Mouse (Mus musculus) MEL (cell line): Measurements from ENCODE around the gene Gcc2. TPM values are rescaled to one million over a fixed set of nuclear protein-coding genes. Genes with fewer than 3 reads are reported as not detected.
"Not testable (repeated sequence)": the region's sequence is repeated elsewhere in the genome, so short reads cannot be mapped to it uniquely, and the experiment has no call there.

Source experiments
- DNase-seq: peaks from one replicate; pipeline ENCODE4 v3.0.0; 2011; ENCODE audit warnings: low read depth, low spot score
- H3K27ac ChIP-seq: 2 replicates; pipeline ENCODE4 v1.5.1; 2012; ENCODE audit warnings: low read depth, mild to moderate bottlenecking, control low read depth, low read length, moderate library complexity; ENCODE audit not compliant: control insufficient read depth
- H3K27me3 ChIP-seq, 2 experiments: fragments of 150-350 bp in 1 of 2; sonication (generic) in 1 of 2; 2 replicates each; pipeline ENCODE4 v1.6.1; 2012; ENCODE audit warnings: low read length in 2 of 2, mild to moderate bottlenecking in 2 of 2, improper control_type of control experiment in 1 of 2, moderate library complexity in 1 of 2; ENCODE audit not compliant: insufficient read depth in 2 of 2, control insufficient read depth in 1 of 2
- H3K36me3 ChIP-seq, 2 experiments: 2 replicates each; pipeline ENCODE4 v1.6.1; 2012 to 2014; ENCODE audit warnings: low read length in 2 of 2, improper control_type of control experiment in 1 of 2, inconsistent platforms in 1 of 2, mild to moderate bottlenecking in 1 of 2; ENCODE audit not compliant: insufficient read depth in 2 of 2, control insufficient read depth in 1 of 2
- H3K4me1 ChIP-seq, 2 experiments: fragments of 150-350 bp in 1 of 2; sonication (generic) in 1 of 2; 2 replicates each; pipeline ENCODE4 v1.6.1; 2012; ENCODE audit warnings: low read length in 2 of 2, improper control_type of control experiment in 1 of 2, mild to moderate bottlenecking in 1 of 2; ENCODE audit not compliant: insufficient read depth in 2 of 2, control insufficient read depth in 1 of 2
- H3K4me3 ChIP-seq, 2 experiments: fragments of 150-350 bp in 1 of 2; sonication (generic) in 1 of 2; 2 replicates each; pipeline ENCODE4 v1.5.1; 2012; ENCODE audit warnings: low read depth in 2 of 2, low read length in 2 of 2, mild to moderate bottlenecking in 2 of 2, moderate library complexity in 2 of 2, control low read depth in 1 of 2, improper control_type of control experiment in 1 of 2; ENCODE audit not compliant: control insufficient read depth in 1 of 2, insufficient read depth in 1 of 2
- H3K79me2 ChIP-seq: 2 replicates; pipeline ENCODE4 v1.6.1; 2012; ENCODE audit warnings: mild to moderate bottlenecking, low read length, moderate library complexity; ENCODE audit not compliant: control insufficient read depth, poor library complexity, insufficient read depth
- H3K9ac ChIP-seq: 2 replicates; pipeline ENCODE4 v1.6.1; 2012; ENCODE audit warnings: low read depth, mild to moderate bottlenecking, control low read depth, low read length, moderate library complexity; ENCODE audit not compliant: control insufficient read depth, poor library complexity, severe bottlenecking
- H3K9me3 ChIP-seq: fragments of 150-350 bp; sonication (generic); replicated peaks from 2 replicates; pipeline ENCODE4 v1.6.1; 2012; ENCODE audit warnings: mild to moderate bottlenecking, low read length, improper control_type of control experiment, moderate library complexity; ENCODE audit not compliant: insufficient read depth
- CTCF ChIP-seq, 3 experiments: IDR thresholded peaks in 2 of 3; conservative IDR thresholded peaks in 1 of 3; 2 replicates each; pipeline ENCODE4 v1.5.1; 2011 to 2012; ENCODE audit warnings: low read length in 3 of 3, low read depth in 2 of 3, mild to moderate bottlenecking in 2 of 3, improper control_type of control experiment in 1 of 3, inconsistent platforms in 1 of 3, mixed read lengths in 1 of 3, moderate library complexity in 1 of 3; ENCODE audit not compliant: control insufficient read depth in 1 of 3, insufficient read depth in 1 of 3, poor library complexity in 1 of 3, severe bottlenecking in 1 of 3
- EP300 ChIP-seq, 2 experiments: IDR thresholded peaks; 2 replicates each; pipeline ENCODE4 v1.6.1; 2011; ENCODE audit warnings: improper control_type of control experiment in 2 of 2, low read length in 2 of 2, low read depth in 1 of 2, mild to moderate bottlenecking in 1 of 2
- GATA1 ChIP-seq: IDR thresholded peaks from 2 replicates; pipeline ENCODE4 v1.6.1; 2011; ENCODE audit warnings: low read depth, low read length, improper control_type of control experiment
- RAD21 ChIP-seq: IDR thresholded peaks from 2 replicates; pipeline ENCODE4 v1.6.1; 2011; ENCODE audit warnings: mild to moderate bottlenecking, low read depth, low read length, improper control_type of control experiment
- SMC3 ChIP-seq: IDR thresholded peaks from 2 replicates; pipeline ENCODE4 v1.6.1; 2011; ENCODE audit warnings: low read depth, low read length, improper control_type of control experiment
- USF2 ChIP-seq, 2 experiments: IDR thresholded peaks; 2 replicates each; pipeline ENCODE4 v1.6.1; 2011 to 2012; ENCODE audit warnings: improper control_type of control experiment in 2 of 2, low read length in 2 of 2, borderline replicate concordance in 1 of 2, inconsistent platforms in 1 of 2, low read depth in 1 of 2, mild to moderate bottlenecking in 1 of 2; ENCODE audit not compliant: insufficient read depth in 1 of 2
- polyA plus RNA-seq, 2 experiments: library from polyadenylated mRNA; stranded (reverse) in 1 of 2; unstranded in 1 of 2; fragments of >175 nt in 1 of 2; fragments of >200 nt in 1 of 2; gene quantifications; 2 replicates each; pipeline versions ENCODE4 v1.2.1 to v1.2.4; 2012; ENCODE audit warnings: low replicate concordance in 2 of 2, low read depth in 1 of 2; ENCODE audit not compliant: insufficient read length in 2 of 2, insufficient read depth in 1 of 2, missing spikeins in 1 of 2
- total RNA-seq: library from RNA; depleted of rRNA; stranded (reverse); fragments of 300-350 nt; gene quantifications from 2 replicates; pipeline ENCODE4 v1.2.3, GENCODE M21; 2012

Gene Gcc2
- total and polyA plus RNA-seq, 3 experiments = 14.4 to 18.0 TPM; not detected in 1

DNA sequence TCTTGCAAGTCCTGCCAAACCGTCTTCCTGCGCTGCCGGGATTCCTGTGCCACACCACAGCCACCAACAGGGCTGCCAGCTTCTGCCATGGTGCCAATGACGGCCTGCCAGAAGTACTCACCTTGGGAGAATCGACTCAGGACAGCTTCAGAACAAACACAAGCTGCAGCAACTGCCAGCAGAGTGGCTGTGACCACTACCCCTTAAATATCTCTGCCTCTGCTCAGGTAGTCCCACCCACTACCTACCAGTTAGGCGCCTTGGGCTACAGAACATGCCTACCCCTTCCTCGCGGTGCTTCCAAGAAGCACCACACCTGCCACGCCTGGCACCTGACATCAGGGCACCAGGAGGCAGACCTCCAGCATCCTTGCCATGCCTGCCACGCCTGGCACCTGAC lies 18.7 kb upstream of the Gcc2 start, which contains the start of gene Gm4981:
Gene Gm4981, minus strand, starts transcription at position 89 of the 400 bp plus-strand sequence.
- no peak within 1 kb of the TSS for H3K4me3 ChIP-seq
- no peaks in the 10 kb centered on the region for H3K27me3 ChIP-seq
- no peak for DNase-seq
- H3K36me3 ChIP-seq = no peaks in the 10 kb centered on the region
- no peaks in the 10 kb centered on the region for H3K79me2 ChIP-seq
- no peak within 1 kb of the TSS for H3K27ac ChIP-seq
- H3K4me1 ChIP-seq = no peaks in the 10 kb centered on the region
- peaks cover 3% of the 10 kb centered on the region; the same call in 1 of the 2 replicates for H3K9me3 ChIP-seq
- H3K9ac ChIP-seq = no peak within 1 kb of the TSS
- no peak for TF ChIP-seq GATA1
- no peak for TF ChIP-seq EP300 (IDR thresholded peaks at IDR 0.05; ENCODE audit: low read depth in 1 of 2, low read length in 2 of 2)

DNA sequence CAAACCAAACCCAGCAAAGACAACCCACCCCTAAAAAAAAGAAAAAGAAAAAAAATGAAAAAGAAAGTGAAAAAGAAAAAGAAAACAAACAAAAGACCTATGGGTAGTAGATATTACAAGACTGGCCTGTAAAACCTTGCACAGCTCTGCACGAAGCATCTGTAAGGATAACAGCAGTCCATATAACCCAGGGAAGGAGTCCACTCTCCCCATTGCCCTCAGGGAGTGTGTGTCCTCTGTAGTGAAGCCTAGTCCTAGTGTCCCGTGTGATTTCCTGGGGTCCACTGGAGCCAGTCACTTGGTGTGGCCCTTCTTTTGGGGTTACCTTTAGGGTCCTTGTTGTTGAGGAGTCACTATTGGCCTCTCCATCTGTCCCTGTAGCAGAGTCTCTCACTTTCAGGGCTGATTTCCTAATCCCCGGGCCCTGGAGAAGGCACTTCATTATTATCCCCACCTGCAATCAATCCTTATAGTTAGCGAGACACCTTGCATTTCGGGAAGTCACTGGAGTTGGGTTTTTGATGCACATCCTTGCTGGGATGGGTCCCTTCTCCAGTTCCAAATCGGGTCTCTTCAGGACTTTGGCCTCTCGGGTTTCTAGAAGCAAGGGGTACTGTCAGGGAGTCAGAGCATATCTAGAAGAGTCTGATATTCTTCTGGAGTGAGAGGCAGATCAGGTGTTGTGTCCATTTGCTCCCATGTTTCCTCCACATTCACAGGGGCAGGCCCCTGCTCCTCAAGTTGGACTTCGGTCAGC lies 16.1 kb upstream of the Gcc2 start:
- H3K27me3 ChIP-seq, H3K27ac ChIP-seq, H3K79me2 ChIP-seq, H3K4me1 ChIP-seq, H3K9me3 ChIP-seq, H3K36me3 ChIP-seq, H3K9ac ChIP-seq, H3K4me3 ChIP-seq: not testable (repeated sequence)
- DNase-seq = peak; percentile 23

DNA sequence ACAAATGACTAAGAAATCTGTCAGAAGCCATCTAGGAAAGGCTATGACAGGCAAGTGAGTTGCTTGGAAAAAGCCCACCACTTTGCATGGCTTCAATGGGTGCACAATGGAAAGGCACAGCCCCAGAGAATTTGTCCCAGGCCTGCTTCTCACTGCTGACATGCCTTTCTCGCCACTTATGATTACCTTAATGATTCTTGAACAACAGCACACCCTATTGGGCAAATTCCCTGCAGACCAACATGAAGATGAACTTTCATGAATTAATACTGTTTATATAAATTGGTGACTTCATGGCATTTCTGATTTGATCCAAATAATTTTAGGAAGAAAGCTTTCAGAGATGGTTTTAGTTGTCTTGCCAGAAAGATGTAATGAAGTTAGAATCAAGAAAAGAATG lies 5.8 kb upstream of the Gcc2 start:
- no peaks in the 10 kb centered on the region for H3K9me3 ChIP-seq
- no peaks in the 10 kb centered on the region for H3K79me2 ChIP-seq
- no peak overlapping the region for H3K4me3 ChIP-seq
- peaks cover 0 to under 1% of the 10 kb centered on the region in 2 experiments; a peak in 2 of 4 replicates for H3K4me1 ChIP-seq
- peaks cover 0 to 1% of the 10 kb centered on the region in 2 experiments; a peak in 1 of 4 replicates for H3K27me3 ChIP-seq
- H3K27ac ChIP-seq = no peak overlapping the region
- DNase-seq = peak; percentile 31
- no peak overlapping the region for H3K9ac ChIP-seq
- H3K36me3 ChIP-seq = peaks cover 0 to 4% of the 10 kb centered on the region in 2 experiments; a peak in 2 of 4 replicates
- peak; percentile 23; the same call in 1 of the 2 replicates for TF ChIP-seq SMC3
- peak in 2 of 3 experiments; percentile 5 to 40; a peak in 2 of 6 replicates for TF ChIP-seq CTCF (IDR thresholded peaks at IDR 0.05 in 2 of 3, conservative IDR thresholded peaks at IDR 0.05 in 1 of 3; ENCODE audit: control insufficient read depth in 1 of 3, insufficient read depth in 1 of 3, low read depth in 2 of 3, low read length in 3 of 3, poor library complexity in 1 of 3, severe bottlenecking in 1 of 3)
- TF ChIP-seq USF2 (IDR thresholded peaks at IDR 0.05; ENCODE audit: borderline replicate concordance in 1 of 2, insufficient read depth in 1 of 2, low read depth in 1 of 2, low read length in 2 of 2) = no peak
- peak; percentile 40 for TF ChIP-seq RAD21
